Mouse (Mus musculus) liver, embryonic 11.5 days (tissue): ENCODE measurements around the gene Garem2. TPM values are rescaled to one million over a fixed set of nuclear protein-coding genes. Genes with fewer than 3 reads are reported as not detected.

Experiments used
- ATAC-seq: fragments of 200-750 bp; cut with Nextera tagmentation; replicated peaks from 2 replicates; pipeline ENCODE4 v1.8.0; 2017; ENCODE audit warnings: moderate number of reproducible peaks, mild to moderate bottlenecking, moderate TSS enrichment, moderate library complexity; ENCODE audit not compliant: low FRiP score
- DNase-seq: peaks from one replicate; pipeline ENCODE4 v3.0.0-alpha.2; 2017; ENCODE audit warnings: low spot score
- H3K27ac ChIP-seq: fragments of 300-500 bp; sonication (generic); 2 replicates; pipeline ENCODE4 v1.5.1; 2014; ENCODE audit warnings: mild to moderate bottlenecking, low read depth, low read length, control low read depth
- H3K27me3 ChIP-seq: fragments of 300-500 bp; sonication (generic); replicated peaks from 2 replicates; pipeline ENCODE4 v1.6.1; 2014; ENCODE audit warnings: low read length, mixed read lengths; ENCODE audit not compliant: control insufficient read depth, insufficient read depth
- H3K36me3 ChIP-seq: fragments of 300-500 bp; sonication (generic); 2 replicates; pipeline ENCODE4 v1.6.1; 2014; ENCODE audit warnings: mild to moderate bottlenecking, low read length, moderate library complexity, mixed read lengths; ENCODE audit not compliant: control insufficient read depth, insufficient read depth
- H3K4me1 ChIP-seq: fragments of 300-500 bp; sonication (generic); replicated peaks from 2 replicates; pipeline ENCODE4 v1.6.1; 2014; ENCODE audit warnings: low read length, mixed read lengths; ENCODE audit not compliant: control insufficient read depth, insufficient read depth
- H3K4me2 ChIP-seq: fragments of 300-500 bp; sonication (generic); 2 replicates; pipeline ENCODE4 v1.6.1; 2014; ENCODE audit warnings: mild to moderate bottlenecking, control low read depth, moderate library complexity
- H3K4me3 ChIP-seq: fragments of 300-500 bp; sonication (generic); 2 replicates; pipeline ENCODE4 v1.5.1; 2014; ENCODE audit warnings: low read depth, low read length, control low read depth
- H3K9ac ChIP-seq: fragments of 300-500 bp; sonication (generic); 2 replicates; pipeline ENCODE4 v1.6.1; 2014; ENCODE audit warnings: low read depth, low read length, control low read depth
- H3K9me3 ChIP-seq: fragments of 300-500 bp; sonication (generic); 2 replicates; pipeline ENCODE4 v1.6.1; 2016; ENCODE audit warnings: low read length, inconsistent platforms, mixed read lengths; ENCODE audit not compliant: control insufficient read depth
- WGBS: fragments of 180-500 bp; shearing (Covaris S2); extraction: QIAGEN DNeasy Blood & Tissue Kit; methylation state at CpG from one replicate; pipeline ENCODE4 v1.1.7; 2014; 5-methylcytosine and 5-hydroxymethylcytosine counted together
- polyA plus RNA-seq: library from polyadenylated mRNA; unstranded; fragments of >200 nt; fragmentation: Nextera tagmentation; extraction: Ambion mirVana; gene quantifications from 2 replicates; pipeline ENCODE4 v1.2.1, GENCODE M21; 2014

The Garem2 gene
- polyA plus RNA-seq, 1 experiment from 2014 or later, result 0.18 TPM

DNA sequence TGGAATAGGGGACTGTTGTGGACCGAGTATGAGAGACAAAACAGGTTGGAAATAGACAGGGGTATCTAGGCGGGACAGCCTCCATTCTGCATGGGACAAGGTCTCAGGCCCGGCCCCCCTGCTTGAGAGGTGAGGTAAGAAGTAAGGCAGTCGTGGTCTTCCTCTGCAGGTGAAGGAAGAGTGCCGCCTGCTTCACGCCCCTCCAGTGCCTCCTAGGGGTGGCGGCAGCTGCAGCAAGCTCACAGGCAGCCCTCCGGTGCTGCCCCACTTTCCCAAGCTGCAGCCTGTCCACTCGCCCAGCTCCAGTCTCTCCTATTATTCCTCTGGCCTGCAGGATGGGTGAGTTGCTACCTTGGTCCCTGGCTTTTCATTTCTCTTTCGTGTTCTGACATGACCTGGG is 10.8 kb downstream of the Garem2 start:
- Histone ChIP-seq H3K9ac (no peak overlapping the region), H3K4me3 (no peak overlapping the region), H3K27me3 (peaks cover 52% of the 10 kb centered on the region), H3K36me3 (peaks cover 17% of the 10 kb centered on the region), H3K9me3 (no peaks in the 10 kb centered on the region), H3K4me2 (no peak overlapping the region), H3K4me1 (peaks cover 12% of the 10 kb centered on the region), H3K27ac (no peak overlapping the region)
- DNase-seq (no peak), ATAC-seq (no peak)
- 26% methylated on average over 10 of the region's 10 CpGs for WGBS

DNA sequence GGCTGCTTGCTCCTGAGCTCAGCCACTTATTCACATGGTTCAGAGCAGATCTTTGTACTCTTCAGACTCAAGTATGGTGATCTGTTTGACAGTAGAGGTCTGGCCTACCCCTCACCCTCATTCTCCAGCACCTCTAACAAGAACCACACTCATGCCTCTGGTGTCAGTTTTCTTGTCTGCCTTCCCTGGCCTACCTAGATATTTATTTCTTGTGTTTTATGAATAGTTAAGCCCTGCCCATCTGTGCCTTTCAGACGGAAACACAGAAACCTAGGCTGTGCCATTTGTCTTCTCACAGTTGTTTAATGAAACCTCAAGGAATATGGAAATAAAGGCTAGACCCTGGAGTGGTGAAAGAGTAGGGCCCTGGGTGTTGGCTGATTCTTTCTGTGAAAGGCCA is 13.1 kb downstream of the Garem2 start:
- H3K4me2 ChIP-seq, result no peak overlapping the region
- no peak overlapping the region for H3K4me3 ChIP-seq
- peaks cover 30% of the 10 kb centered on the region for H3K27me3 ChIP-seq
- WGBS, result 80% methylated on average over 1 of the region's 1 CpGs
- no peak overlapping the region for H3K9ac ChIP-seq
- peaks cover 4% of the 10 kb centered on the region for H3K4me1 ChIP-seq
- no peak overlapping the region for H3K27ac ChIP-seq
- ATAC-seq (no peak), DNase-seq (no peak)
- H3K36me3 ChIP-seq, result peaks cover 38% of the 10 kb centered on the region
- no peaks in the 10 kb centered on the region for H3K9me3 ChIP-seq

GRCm38 (mm10) chr5:30119163-30119562 is 14.2 kb downstream of the Garem2 start:
- H3K4me1 ChIP-seq, result peaks cover 4% of the 10 kb centered on the region
- peaks cover 19% of the 10 kb centered on the region for H3K27me3 ChIP-seq
- DNase-seq, result no peak
- peaks cover 45% of the 10 kb centered on the region for H3K36me3 ChIP-seq
- no peaks in the 10 kb centered on the region for H3K9me3 ChIP-seq
- no peak overlapping the region for H3K4me3 ChIP-seq
- H3K9ac ChIP-seq, result no peak overlapping the region
- no peak overlapping the region for H3K4me2 ChIP-seq
- ATAC-seq, result no peak
- WGBS, result 89% methylated on average over 6 of the region's 6 CpGs
- H3K27ac ChIP-seq, result no peak overlapping the region

DNA sequence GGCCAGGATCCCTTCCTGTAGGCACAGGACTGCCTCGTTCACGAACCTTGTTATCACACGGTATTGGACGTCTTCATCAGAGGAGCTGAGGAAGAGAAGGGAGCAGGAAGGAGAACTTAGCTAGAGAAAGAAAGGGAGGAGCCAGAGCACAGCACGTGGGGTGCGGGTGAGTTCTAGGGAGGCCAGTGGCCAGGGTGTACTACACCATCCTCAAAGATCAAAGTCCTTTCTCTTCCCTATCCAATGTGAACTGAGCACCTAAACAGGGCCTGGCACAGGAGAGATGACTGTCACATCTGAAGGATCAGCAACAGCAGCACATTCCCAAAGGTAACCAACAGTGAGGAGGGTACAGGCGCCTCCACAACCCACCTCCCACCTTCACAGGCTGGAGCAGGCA is 15.1 kb downstream of the Garem2 start:
- Histone ChIP-seq H3K9me3 (no peaks in the 10 kb centered on the region), H3K27me3 (peaks cover 9% of the 10 kb centered on the region), H3K4me2 (no peak overlapping the region), H3K9ac (no peak overlapping the region), H3K27ac (no peak overlapping the region), H3K4me1 (no peaks in the 10 kb centered on the region), H3K4me3 (no peak overlapping the region), H3K36me3 (peaks cover 50% of the 10 kb centered on the region)
- no peak for DNase-seq
- WGBS, result 83% methylated on average over 7 of the region's 7 CpGs
- ATAC-seq, result no peak

GRCm38 (mm10) chr5:30122481-30122880 is 17.5 kb downstream of the Garem2 start:
- DNase-seq, result no peak
- H3K36me3 ChIP-seq, result peaks cover 51% of the 10 kb centered on the region

DNA sequence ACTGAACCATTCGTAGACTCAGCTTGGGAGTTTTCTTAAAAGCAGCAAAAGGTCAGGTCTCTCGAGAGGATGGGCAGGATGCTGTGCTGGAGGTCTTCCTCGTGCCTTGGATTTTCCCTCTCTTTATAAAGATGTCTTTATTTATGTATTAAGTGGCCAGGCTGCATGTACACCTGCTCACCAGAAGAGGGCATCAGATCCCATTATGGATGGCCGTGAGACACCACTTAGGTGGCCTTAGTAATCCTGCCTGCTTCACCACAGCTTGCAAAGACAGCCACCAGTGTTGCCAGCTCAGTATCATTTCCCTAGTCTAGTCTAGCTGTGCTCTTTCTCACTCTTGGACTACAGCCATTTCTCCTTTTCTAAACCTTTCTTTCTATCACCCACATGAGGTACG is 20.6 kb downstream of the Garem2 start:
- H3K9me3 ChIP-seq, result no peaks in the 10 kb centered on the region
- H3K9ac ChIP-seq, result no peak overlapping the region
- H3K4me3 ChIP-seq, result no peak overlapping the region
- 49% methylated on average over 5 of the region's 5 CpGs for WGBS
- H3K36me3 ChIP-seq, result peaks cover 48% of the 10 kb centered on the region
- H3K4me1 ChIP-seq, result no peaks in the 10 kb centered on the region
- DNase-seq, result no peak
- ATAC-seq, result no peak
- no peak overlapping the region for H3K27ac ChIP-seq
- H3K4me2 ChIP-seq, result no peak overlapping the region
- no peaks in the 10 kb centered on the region for H3K27me3 ChIP-seq

More at GRCm38 (mm10) chr5:30122481-30122880, 17.5 kb downstream of the Garem2 start:
- H3K4me3 ChIP-seq, result no peak overlapping the region
- WGBS, result 88% methylated on average over 6 of the region's 6 CpGs
- H3K27ac ChIP-seq, result no peak overlapping the region
- H3K4me2 ChIP-seq, result no peak overlapping the region
- no peaks in the 10 kb centered on the region for H3K4me1 ChIP-seq
- no peaks in the 10 kb centered on the region for H3K9me3 ChIP-seq
- H3K27me3 ChIP-seq, result no peaks in the 10 kb centered on the region
- ATAC-seq, result no peak
- no peak overlapping the region for H3K9ac ChIP-seq

GRCm38 (mm10) chr5:30126756-30127155 is 21.8 kb downstream of the Garem2 start:
- H3K4me1 ChIP-seq, result no peaks in the 10 kb centered on the region
- no peak overlapping the region for H3K27ac ChIP-seq
- DNase-seq, result no peak
- no peak overlapping the region for H3K9ac ChIP-seq
- ATAC-seq, result no peak
- 84% methylated on average over 7 of the region's 7 CpGs for WGBS
- H3K4me3 ChIP-seq, result no peak overlapping the region
- no peak overlapping the region for H3K4me2 ChIP-seq
- H3K9me3 ChIP-seq, result no peaks in the 10 kb centered on the region
- H3K27me3 ChIP-seq, result no peaks in the 10 kb centered on the region
- peaks cover 37% of the 10 kb centered on the region for H3K36me3 ChIP-seq

DNA sequence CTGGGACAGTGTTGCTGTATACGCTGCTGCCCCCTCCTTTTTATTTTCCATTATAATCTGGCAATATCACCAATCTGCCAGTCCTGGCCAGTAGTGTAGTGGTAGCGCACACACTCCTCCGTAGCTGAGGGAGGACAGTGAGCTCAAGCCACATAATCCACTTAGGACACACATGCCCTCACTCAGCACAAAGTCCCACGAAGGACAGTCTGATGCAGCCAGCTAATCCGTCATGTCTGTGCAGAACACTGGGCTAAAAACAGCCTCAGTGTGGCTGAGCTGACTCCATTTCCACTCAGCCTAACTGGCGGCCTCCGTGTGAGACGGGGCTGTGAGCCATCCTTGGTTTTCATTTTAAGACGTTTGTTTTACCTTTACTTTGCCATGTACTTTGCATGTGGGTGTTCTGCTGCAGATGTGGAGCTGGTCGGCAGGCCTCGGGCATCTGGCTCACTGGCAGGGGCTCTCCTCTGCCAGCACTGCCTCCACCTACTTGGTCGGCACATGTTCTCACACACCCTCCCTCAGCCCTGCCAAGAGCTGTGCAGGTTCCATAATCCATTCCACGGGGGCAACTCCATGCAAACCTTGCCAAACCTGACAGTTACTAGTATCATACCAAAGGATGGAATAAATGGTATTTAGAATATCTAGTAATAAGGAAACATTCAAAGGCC is 23.1 kb downstream of the Garem2 start:
- Histone ChIP-seq H3K36me3 (peaks cover 30% of the 10 kb centered on the region), H3K4me3 (no peak overlapping the region), H3K27ac (no peak overlapping the region), H3K4me1 (no peaks in the 10 kb centered on the region), H3K27me3 (no peaks in the 10 kb centered on the region), H3K4me2 (no peak overlapping the region), H3K9ac (no peak overlapping the region), H3K9me3 (no peaks in the 10 kb centered on the region)
- ATAC-seq, result no peak
- WGBS, result 89% methylated on average over 13 of the region's 13 CpGs
- DNase-seq, result no peak

DNA sequence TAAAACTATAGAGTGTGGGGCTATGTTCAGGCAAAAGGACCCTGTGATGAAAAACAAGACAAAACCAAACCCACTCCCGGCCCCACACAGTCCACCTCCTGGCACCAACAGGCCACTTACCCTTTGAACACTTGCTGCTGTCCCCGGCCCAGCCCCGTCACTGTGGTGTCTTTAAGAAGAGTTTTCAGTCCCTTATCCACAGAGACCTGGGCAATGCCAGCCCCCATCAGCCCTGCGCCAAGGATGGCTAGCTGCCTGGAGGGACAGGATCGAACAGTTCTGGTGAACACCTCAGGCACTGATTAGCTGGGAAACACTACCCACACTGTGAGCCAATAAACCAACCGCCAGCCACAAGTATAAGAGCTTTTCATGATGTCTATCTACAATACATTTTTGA is 23.7 kb downstream of the Garem2 start:
- peaks cover 26% of the 10 kb centered on the region for H3K36me3 ChIP-seq
- no peaks in the 10 kb centered on the region for H3K4me1 ChIP-seq
- no peaks in the 10 kb centered on the region for H3K9me3 ChIP-seq
- H3K27me3 ChIP-seq, result no peaks in the 10 kb centered on the region
- DNase-seq (no peak), ATAC-seq (no peak)
- no peak overlapping the region for H3K27ac ChIP-seq
- no peak overlapping the region for H3K4me3 ChIP-seq
- WGBS, result 93% methylated on average over 6 of the region's 6 CpGs
- H3K9ac ChIP-seq, result no peak overlapping the region
- H3K4me2 ChIP-seq, result no peak overlapping the region
